Mouse (Mus musculus) intestine, embryonic 15.5 days (tissue): ENCODE measurements at regions not wholly inside any gene's neighbourhood (a gene's known extent, or its start where the extent isn't known, plus 50 kb on each side); places are given as distances from the start of the nearest gene placed in this dataset.

Experiments used
- ATAC-seq: fragments of 200-750 bp; cut with Nextera tagmentation; 2 replicates; pipeline ENCODE4 v1.8.0; 2017; ENCODE audit warnings: moderate TSS enrichment, moderate library complexity
- H3K27ac ChIP-seq: fragments of 300-500 bp; sonication (generic); 2 replicates; pipeline ENCODE4 v1.5.1; 2015; ENCODE audit warnings: mild to moderate bottlenecking, inconsistent platforms
- H3K27me3 ChIP-seq: fragments of 300-500 bp; sonication (generic); replicated peaks from 2 replicates; pipeline ENCODE4 v1.6.1; 2015; ENCODE audit warnings: inconsistent platforms
- H3K36me3 ChIP-seq: fragments of 300-500 bp; sonication (generic); 2 replicates; pipeline ENCODE4 v1.6.1; 2015; ENCODE audit warnings: inconsistent platforms
- H3K4me1 ChIP-seq: fragments of 300-500 bp; sonication (generic); replicated peaks from 2 replicates; pipeline ENCODE4 v1.6.1; 2015; ENCODE audit warnings: inconsistent platforms
- H3K4me2 ChIP-seq: fragments of 300-500 bp; sonication (generic); replicated peaks from 2 replicates; pipeline ENCODE4 v1.6.1; 2015; ENCODE audit warnings: mild to moderate bottlenecking, inconsistent platforms
- H3K4me3 ChIP-seq: fragments of 300-500 bp; sonication (generic); replicated peaks from 2 replicates; pipeline ENCODE4 v1.5.1; 2015; ENCODE audit warnings: inconsistent platforms
- H3K9ac ChIP-seq: fragments of 300-500 bp; sonication (generic); 2 replicates; pipeline ENCODE4 v1.6.1; 2015; ENCODE audit warnings: inconsistent platforms
- H3K9me3 ChIP-seq: fragments of 300-500 bp; sonication (generic); 2 replicates; pipeline ENCODE4 v1.6.1; 2016; ENCODE audit warnings: inconsistent platforms
- WGBS: fragments of 180-500 bp; shearing (Covaris S2); methylation state at CpG from one replicate; pipeline ENCODE4 v1.1.7; 2015; 5-methylcytosine and 5-hydroxymethylcytosine counted together

DNA sequence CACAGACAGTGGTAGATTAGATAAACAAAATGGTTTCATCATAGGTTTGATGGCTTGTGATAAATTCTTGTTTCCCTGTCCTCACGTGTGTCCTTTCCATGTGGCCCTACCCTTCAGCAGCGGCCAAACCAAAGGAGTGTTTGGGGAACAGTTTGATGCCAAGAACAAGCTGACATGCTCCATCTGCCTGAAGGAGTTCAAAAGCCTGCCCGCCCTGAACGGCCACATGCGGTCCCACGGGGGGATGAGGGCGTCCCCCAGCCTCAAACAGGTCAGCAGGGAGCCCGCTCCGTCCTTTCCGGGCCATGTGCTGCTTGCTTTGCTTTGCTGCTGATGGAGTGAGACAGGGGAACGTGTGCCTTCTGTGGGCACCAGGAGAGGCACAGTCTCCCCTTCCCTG is 51.0 kb upstream of the Mrps10 start:
- Histone ChIP-seq H3K36me3 (peaks cover 24% of the 10 kb centered on the region), H3K9ac (no peak overlapping the region), H3K4me2 (no peak overlapping the region), H3K9me3 (no peaks in the 10 kb centered on the region), H3K27ac (no peak overlapping the region), H3K4me1 (no peaks in the 10 kb centered on the region), H3K4me3 (no peak overlapping the region), H3K27me3 (no peaks in the 10 kb centered on the region)
- WGBS: 91% methylated on average over 11 of the region's 11 CpGs
- no peak for ATAC-seq

DNA sequence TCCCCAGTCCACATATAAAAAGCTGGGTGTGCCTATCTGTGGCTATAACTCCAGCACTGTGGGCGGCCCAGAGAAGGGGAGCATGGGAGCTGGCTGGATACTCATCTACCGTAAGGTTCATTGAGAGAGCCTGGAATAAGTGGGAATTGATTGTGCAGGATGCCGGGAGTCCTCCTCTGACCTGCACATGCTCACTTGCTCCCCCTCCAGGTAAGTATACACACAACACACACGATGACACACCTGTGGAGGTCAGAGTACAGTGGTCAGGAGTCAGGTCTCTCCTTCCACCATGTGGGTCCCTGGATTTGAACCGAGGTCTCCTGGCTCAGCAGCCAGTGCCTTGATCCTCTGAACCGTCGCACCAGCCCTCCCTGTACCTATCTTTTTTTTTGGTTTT is 55.5 kb upstream of the Mrps10 start:
- WGBS: 92% methylated on average over 7 of the region's 7 CpGs
- no peak for ATAC-seq
- H3K9me3 ChIP-seq: no peaks in the 10 kb centered on the region
- no peak overlapping the region for H3K9ac ChIP-seq
- peaks cover 19% of the 10 kb centered on the region for H3K36me3 ChIP-seq
- H3K27me3 ChIP-seq: no peaks in the 10 kb centered on the region
- no peak overlapping the region for H3K4me2 ChIP-seq
- no peaks in the 10 kb centered on the region for H3K4me1 ChIP-seq
- no peak overlapping the region for H3K4me3 ChIP-seq
- no peak overlapping the region for H3K27ac ChIP-seq

DNA sequence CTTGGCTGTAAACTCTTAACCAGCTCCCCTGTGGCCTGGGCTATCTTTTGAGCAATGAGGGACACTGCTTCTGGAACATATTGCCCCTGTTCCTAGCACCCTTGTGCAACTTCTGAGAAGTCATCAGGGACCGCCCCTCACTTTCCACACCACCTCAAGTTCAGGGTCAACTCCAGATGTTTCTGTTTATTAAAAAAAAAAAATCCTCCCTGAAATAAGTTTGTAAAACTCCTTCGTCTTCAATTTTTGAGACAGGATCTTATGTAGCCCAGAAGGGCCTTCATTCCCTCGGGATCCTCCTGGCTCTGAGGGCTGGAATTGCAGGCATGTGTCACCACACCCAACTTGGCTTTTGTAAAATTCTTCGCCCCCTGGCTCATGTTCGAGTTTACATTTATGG is 57.4 kb upstream of the Mrps10 start:
- Histone ChIP-seq H3K27ac (no peak overlapping the region), H3K27me3 (no peaks in the 10 kb centered on the region), H3K36me3 (peaks cover 17% of the 10 kb centered on the region), H3K4me3 (no peak overlapping the region), H3K9me3 (no peaks in the 10 kb centered on the region), H3K4me2 (no peak overlapping the region), H3K9ac (no peak overlapping the region), H3K4me1 (no peaks in the 10 kb centered on the region)
- ATAC-seq: no peak
- WGBS: 64% methylated on average over 5 of the region's 5 CpGs

DNA sequence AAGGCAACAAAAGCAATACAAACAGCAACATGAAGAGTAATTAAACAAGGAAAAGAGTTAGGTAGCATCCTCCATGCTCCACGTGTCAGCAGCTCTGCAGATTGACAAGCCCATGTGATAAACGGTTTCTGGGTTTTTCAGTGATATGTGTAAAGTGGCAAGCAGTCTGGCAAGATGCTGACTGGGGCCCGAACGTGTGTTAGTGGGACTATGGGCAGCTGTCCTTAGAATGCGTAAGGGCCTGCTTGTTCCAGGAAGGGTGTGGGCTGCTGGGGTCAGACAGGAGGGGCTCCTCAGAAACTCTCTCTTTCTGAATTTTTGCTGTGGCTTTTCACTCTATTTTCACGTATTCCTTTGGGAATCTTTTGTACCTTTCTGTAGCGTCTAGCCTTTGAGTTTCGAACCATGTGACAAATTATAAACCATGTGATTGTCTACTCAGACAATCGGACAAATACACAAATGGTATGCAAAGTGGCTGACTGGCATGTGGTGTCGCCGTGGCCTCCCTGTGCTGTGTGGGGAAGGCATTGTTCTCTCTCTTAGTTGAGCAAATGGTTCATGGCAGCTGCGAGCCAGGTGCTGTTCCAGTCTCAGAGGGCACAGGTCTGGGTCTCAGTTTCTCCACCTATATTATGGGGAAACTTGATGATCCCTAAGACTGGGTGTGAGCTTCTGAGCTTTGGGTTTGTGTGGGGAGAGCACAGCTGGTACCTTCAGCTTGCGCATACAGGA is 62.5 kb upstream of the Mrps10 start:
- ATAC-seq: no peak
- Histone ChIP-seq H3K27ac (no peak overlapping the region), H3K36me3 (0 out of 2 replicates have a peak, but pooled peaks cover 2% of the 10 kb centered on the region), H3K4me3 (no peak overlapping the region), H3K4me1 (no peaks in the 10 kb centered on the region), H3K9ac (no peak overlapping the region), H3K4me2 (no peak overlapping the region), H3K9me3 (no peaks in the 10 kb centered on the region), H3K27me3 (no peaks in the 10 kb centered on the region)
- 82% methylated on average over 13 of the region's 13 CpGs for WGBS

DNA sequence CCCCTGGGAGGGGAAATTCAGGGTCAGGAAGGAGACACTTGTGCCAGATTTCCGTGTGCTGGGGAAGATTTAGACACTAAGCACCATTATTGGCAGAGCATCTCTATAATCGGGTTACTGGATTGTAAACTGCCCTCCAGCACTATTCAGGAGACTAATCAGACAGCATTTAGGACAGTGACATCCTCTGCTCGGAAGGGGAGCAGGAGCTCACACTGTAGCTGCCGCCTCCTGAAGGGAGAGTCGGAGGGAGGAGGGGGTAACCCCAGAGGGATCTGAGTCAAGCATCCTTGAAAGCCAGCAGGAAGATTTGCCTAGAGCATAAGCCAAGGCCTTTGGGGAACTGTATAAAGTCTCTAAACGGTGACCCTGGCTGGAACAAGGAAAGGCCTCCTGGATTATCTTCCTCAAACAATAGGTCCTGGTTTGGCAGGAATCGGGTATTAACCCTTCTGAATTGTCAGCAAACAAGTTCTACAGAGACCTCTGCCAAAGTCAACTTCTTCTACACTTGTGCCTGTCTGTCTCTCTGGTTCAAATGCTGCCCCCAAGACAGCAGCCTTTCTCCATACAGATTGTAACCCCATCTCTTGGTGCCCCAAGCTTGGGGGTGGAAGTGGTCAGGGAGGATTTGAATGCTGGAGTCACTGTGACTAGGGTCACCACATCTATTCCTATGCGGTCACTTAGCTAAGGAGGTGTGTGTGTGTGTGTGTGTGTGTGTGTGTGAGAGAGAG is 64.1 kb upstream of the Mrps10 start:
- no peaks in the 10 kb centered on the region for H3K27me3 ChIP-seq
- no peak overlapping the region for H3K4me3 ChIP-seq
- H3K9me3 ChIP-seq: no peaks in the 10 kb centered on the region
- H3K36me3 ChIP-seq: 0 out of 2 replicates have a peak, but pooled peaks cover 2% of the 10 kb centered on the region
- no peak overlapping the region for H3K4me2 ChIP-seq
- H3K27ac ChIP-seq: no peak overlapping the region
- no peak for ATAC-seq
- H3K4me1 ChIP-seq: 0 out of 2 replicates have a peak, but pooled peaks cover 2% of the 10 kb centered on the region
- no peak overlapping the region for H3K9ac ChIP-seq
- WGBS: 50% methylated on average over 8 of the region's 8 CpGs

DNA sequence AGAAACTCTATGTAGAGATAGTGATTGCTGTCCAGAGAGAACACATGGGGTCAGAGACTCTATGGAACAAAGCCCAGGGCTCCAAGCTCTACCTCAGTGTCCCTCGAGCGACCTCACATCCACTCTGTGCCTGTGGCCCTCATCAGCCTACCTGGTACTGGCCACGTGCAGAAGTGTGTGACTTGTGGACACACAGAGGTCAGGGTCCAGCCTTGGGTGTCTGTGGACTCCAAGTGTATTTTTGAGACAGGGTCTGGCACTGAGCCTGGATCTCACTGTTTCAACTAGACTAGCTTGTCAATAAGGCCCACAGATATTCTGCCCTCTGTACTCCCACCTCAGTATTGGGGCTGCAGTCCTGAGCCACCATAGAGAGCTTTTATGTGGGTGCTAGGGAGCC is 65.1 kb upstream of the Mrps10 start:
- 0 out of 2 replicates have a peak, but pooled peaks cover 2% of the 10 kb centered on the region for H3K4me1 ChIP-seq
- H3K4me2 ChIP-seq: no peak overlapping the region
- H3K36me3 ChIP-seq: 0 out of 2 replicates have a peak, but pooled peaks cover 2% of the 10 kb centered on the region
- no peak overlapping the region for H3K4me3 ChIP-seq
- H3K27me3 ChIP-seq: no peaks in the 10 kb centered on the region
- 92% methylated on average over 3 of the region's 3 CpGs for WGBS
- H3K27ac ChIP-seq: no peak overlapping the region
- no peaks in the 10 kb centered on the region for H3K9me3 ChIP-seq
- H3K9ac ChIP-seq: no peak overlapping the region
- ATAC-seq: no peak

DNA sequence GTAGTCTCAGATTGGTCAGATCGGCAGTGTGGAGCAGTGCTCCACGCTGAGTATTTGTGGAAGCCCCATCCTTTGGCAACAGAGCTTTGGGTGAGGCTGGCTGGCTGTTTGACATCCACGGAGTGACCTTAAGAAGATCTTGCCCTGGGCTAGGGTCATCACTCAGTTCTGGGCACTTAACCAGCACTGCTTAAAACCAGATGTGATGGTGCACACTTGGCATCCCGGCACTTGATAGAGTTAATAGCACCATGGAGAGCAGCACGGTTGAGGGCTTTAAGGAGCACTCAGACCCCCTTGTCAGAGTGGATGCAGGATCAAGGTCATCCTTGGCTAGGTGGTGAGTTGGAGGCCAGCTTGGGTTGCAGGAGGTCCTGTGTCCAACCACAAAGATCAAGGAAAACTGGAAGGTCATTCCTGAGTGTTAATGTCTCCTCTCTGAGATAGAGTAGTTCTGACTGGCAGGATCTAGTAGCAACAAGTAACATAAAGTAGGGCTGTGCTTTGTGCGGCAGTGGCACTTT is 70.2 kb upstream of the Mrps10 start:
- Histone ChIP-seq H3K36me3 (no peaks in the 10 kb centered on the region), H3K27ac (no peak overlapping the region), H3K9me3 (no peaks in the 10 kb centered on the region), H3K27me3 (no peaks in the 10 kb centered on the region), H3K4me3 (no peak overlapping the region), H3K4me1 (peaks cover 31% of the 10 kb centered on the region), H3K4me2 (no peak overlapping the region), H3K9ac (no peak overlapping the region)
- 84% methylated on average over 6 of the region's 6 CpGs for WGBS
- ATAC-seq: no peak

DNA sequence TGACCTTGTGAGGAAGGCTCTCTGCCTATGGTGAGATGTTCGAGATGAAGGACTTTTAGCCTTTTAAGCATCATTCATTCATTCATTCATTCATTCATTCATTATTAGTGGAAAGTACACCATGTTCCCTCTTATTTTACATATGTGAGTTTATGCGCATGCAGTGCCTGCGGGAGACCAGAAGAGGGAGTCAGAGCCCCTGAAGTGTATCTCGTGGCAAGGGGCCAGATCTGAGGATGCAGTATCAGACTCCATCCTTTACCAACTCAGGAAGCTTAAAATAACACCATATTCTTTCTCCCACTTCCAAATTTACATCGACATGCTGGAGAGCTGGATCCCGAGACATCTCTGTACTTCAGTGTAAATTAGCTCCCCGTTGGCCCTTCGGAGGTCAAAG is 70.7 kb upstream of the Mrps10 start:
- no peak for ATAC-seq
- no peak overlapping the region for H3K4me3 ChIP-seq
- peaks cover 36% of the 10 kb centered on the region for H3K4me1 ChIP-seq
- no peaks in the 10 kb centered on the region for H3K36me3 ChIP-seq
- H3K9me3 ChIP-seq: no peaks in the 10 kb centered on the region
- no peak overlapping the region for H3K4me2 ChIP-seq
- WGBS: 89% methylated on average over 8 of the region's 8 CpGs
- H3K9ac ChIP-seq: no peak overlapping the region
- no peak overlapping the region for H3K27ac ChIP-seq
- no peaks in the 10 kb centered on the region for H3K27me3 ChIP-seq

DNA sequence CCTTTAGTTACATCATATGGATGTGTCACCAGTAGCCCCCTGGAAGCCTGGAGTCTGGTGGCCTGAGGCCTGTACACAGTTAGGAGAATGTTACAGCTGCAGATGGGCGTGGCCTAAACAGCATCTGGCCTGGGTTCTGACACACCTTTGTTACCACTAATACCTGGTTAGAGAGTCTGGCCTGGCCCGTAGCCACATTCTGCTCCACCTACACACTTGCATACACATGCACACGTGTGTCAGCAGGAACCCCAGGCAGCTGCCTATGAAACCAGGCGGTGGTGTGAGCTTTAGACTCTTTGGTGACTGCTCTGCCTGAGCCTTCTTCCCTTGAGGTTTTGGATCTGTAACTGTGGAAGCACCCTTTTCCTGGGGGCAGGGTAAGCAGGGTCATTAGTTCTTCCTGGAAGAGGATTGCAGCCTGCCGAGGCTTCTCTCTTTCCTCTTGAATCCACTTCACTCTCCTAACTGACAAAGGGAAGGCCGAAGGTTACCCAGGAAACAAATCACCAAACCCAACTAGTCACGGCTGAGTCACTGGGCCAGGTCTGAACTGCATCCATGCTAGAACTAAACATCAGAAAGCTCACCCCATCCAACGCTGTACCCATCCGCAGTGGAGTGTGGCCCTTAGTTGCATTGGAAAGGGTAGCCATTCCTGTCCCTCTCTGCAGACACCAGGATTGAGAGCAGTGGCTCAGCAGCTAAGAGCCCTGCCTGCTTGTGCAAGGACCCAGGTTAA is 71.8 kb upstream of the Mrps10 start:
- Histone ChIP-seq H3K36me3 (no peaks in the 10 kb centered on the region), H3K27ac (no peak overlapping the region), H3K4me1 (peaks cover 36% of the 10 kb centered on the region), H3K27me3 (no peaks in the 10 kb centered on the region), H3K9ac (no peak overlapping the region), H3K4me3 (no peak overlapping the region), H3K4me2 (no peak overlapping the region), H3K9me3 (no peaks in the 10 kb centered on the region)
- no peak for ATAC-seq
- WGBS: 82% methylated on average over 9 of the region's 9 CpGs

DNA sequence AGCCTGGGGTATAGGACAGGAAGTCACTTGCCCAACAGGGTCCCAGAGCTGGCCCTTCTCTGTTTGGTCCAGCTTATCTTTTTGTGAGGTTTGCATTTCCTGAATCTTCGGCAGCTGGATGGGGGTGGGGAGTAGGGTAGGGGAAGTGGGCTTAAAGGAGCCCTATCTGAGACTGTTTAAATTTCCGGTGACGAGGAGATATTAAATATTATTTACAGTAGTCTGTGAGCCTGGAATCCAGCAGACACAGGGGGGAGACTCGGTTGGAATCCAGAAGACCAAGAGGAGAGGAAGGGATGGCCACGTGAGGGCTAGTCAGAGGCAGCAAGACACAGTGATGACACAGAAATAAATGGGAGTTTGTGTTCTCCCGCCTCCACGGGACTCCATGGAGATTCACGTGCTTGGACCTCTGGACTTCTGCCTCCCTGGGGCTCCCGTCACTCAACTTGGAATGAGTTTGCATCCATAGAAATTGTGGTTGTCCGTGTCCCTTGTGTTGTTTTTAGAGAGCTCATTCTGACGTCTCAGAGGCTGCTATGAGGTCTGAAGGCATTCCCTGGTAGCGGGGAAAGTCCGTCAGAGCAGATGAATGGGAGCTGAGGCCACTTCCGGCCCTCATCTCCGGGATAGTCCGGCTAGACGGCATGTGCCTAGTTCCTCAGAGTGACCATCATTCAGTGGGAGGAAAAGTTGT is 73.2 kb upstream of the Mrps10 start:
- ATAC-seq: 0 out of 2 replicates have a peak, but pooled peaks have one; percentile 31
- no peaks in the 10 kb centered on the region for H3K36me3 ChIP-seq
- H3K9me3 ChIP-seq: no peaks in the 10 kb centered on the region
- peak overlapping the region; percentile 28; the same call in 1 of the 2 replicates for H3K9ac ChIP-seq
- WGBS: 37% methylated on average over 17 of the region's 17 CpGs
- H3K4me3 ChIP-seq: no peak overlapping the region
- H3K27ac ChIP-seq: peak overlapping the region; percentile 77
- H3K27me3 ChIP-seq: no peaks in the 10 kb centered on the region
- peak overlapping the region; percentile 24; the same call in 1 of the 2 replicates for H3K4me2 ChIP-seq
- H3K4me1 ChIP-seq: peaks cover 36% of the 10 kb centered on the region

DNA sequence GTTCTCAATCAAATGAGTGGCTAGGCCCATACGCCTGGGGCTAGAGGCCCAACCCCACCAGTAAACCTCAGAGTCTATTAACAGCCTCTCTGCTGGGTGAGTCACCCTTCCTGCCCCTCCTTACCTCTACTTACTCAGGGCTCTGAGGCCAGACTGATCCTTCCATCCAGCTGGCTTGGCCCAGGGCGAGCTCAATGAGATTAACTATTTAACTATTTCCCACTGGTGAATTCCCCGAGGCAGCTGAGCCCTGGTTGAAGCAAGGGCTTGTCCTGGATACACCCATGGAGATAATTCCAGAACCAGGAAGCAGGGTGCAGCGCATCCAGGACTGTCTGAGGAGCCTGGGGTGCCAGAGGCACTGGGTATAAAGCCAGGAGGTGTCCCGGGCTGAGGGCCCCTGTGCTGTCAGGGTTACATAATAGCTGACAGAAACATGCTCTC is 74.6 kb upstream of the Mrps10 start:
- 26% methylated on average over 5 of the region's 5 CpGs for WGBS
- H3K27ac ChIP-seq: peak overlapping the region; percentile 77
- H3K9me3 ChIP-seq: no peaks in the 10 kb centered on the region
- H3K36me3 ChIP-seq: no peaks in the 10 kb centered on the region
- H3K9ac ChIP-seq: no peak overlapping the region
- ATAC-seq: peak; percentile 94
- peaks cover 35% of the 10 kb centered on the region for H3K4me1 ChIP-seq
- H3K4me3 ChIP-seq: no peak overlapping the region
- no peaks in the 10 kb centered on the region for H3K27me3 ChIP-seq
- H3K4me2 ChIP-seq: no peak overlapping the region
